Mouse (Mus musculus): ENCODE measurements around the gene Alpk1. TPM values are rescaled to one million over a fixed set of nuclear protein-coding genes. Genes with fewer than 3 reads are reported as not detected.
A peak's percentile ranks its signal among the peaks of the same experiment; 100 is the strongest.
"Not testable (repeated sequence)": the region's sequence is repeated elsewhere in the genome, so short reads cannot be mapped to it uniquely, and the experiment has no call there.

Alpk1 gene
- polyA plus RNA-seq, 1 experiment = 1.6 TPM

DNA sequence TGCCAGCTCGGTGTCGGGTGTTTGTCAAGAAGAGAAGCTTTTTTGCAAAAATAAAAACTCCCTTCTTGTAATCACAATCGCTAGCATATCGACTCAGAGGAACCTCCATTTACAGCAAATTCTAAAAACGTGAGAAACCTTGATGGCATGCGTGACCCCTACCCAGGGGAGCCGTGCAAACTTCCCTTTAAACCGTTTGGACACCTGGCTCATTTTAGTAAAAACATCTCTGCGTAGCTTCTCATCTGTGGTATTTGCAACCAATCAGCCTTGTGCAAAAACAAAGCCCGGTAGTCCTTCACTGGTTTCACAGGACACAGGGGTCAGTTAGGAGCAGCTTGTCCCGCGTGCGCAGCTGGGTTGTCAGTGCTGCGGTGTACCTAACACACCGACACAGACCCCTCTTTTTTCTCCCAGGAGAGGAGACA, 10.7 kb upstream of the Alpk1 start:
- Histone ChIP-seq H3K27ac (ENCODE audit: insufficient read depth, low read length) (peak overlapping the region; percentile 86), H3K4me1 (ENCODE audit: control insufficient read depth, insufficient read depth, insufficient read length) (no peaks in the 10 kb centered on the region; the same call in 1 of the 2 replicates), H3K4me3 (ENCODE audit: extremely low read depth, insufficient read depth, insufficient read length) (peak overlapping the region; percentile 66), H3K27me3 (ENCODE audit: control insufficient read depth, insufficient read depth, low read length) (no peaks in the 10 kb centered on the region), H3K36me3 (ENCODE audit: control insufficient read depth, insufficient read depth, low read length) (no peaks in the 10 kb centered on the region)
- TF ChIP-seq CTCF (IDR thresholded peaks at IDR 0.05; ENCODE audit: extremely low read depth, insufficient read depth, insufficient read length, insufficient replicate concordance) = no peak
- TF ChIP-seq POLR2A (IDR thresholded peaks at IDR 0.05; ENCODE audit: low read depth, low read length) = no peak; the same call in 1 of the 2 replicates
- WGBS = under 1% methylated on average over 15 of the region's 15 CpGs
- peak in 1 of 2 experiments; percentile 22 for DNase-seq (ENCODE audit: low read depth in 1 of 2, low spot score in 2 of 2)

- under 1% methylated on average over 36 of the region's 36 CpGs for WGBS
- Histone ChIP-seq H3K36me3 (ENCODE audit: control insufficient read depth, insufficient read depth, low read length) (no peaks in the 10 kb centered on the region), H3K27ac (ENCODE audit: insufficient read depth, low read length) (peak overlapping the region; percentile 86), H3K4me3 (ENCODE audit: extremely low read depth, insufficient read depth, insufficient read length) (peak overlapping the region; percentile 66), H3K4me1 (ENCODE audit: control insufficient read depth, insufficient read depth, insufficient read length) (no peaks in the 10 kb centered on the region; the same call in 1 of the 2 replicates), H3K27me3 (ENCODE audit: control insufficient read depth, insufficient read depth, low read length) (no peaks in the 10 kb centered on the region)
- DNase-seq (ENCODE audit: low read depth in 1 of 2, low spot score in 2 of 2) = peak in 1 of 2 experiments; percentile 27
- TF ChIP-seq CTCF (IDR thresholded peaks at IDR 0.05; ENCODE audit: extremely low read depth, insufficient read depth, insufficient read length, insufficient replicate concordance) (no peak), POLR2A (IDR thresholded peaks at IDR 0.05; ENCODE audit: low read depth, low read length) (no peak; the same call in 1 of the 2 replicates)
Observed at GRCm38 (mm10) chr3:127790234-127791055, 10.1 kb upstream of the Alpk1 start.

- H3K4me3 ChIP-seq (ENCODE audit: extremely low read depth, insufficient read depth, insufficient read length) = peak within 1 kb of the TSS; percentile 66
- H3K4me1 ChIP-seq (ENCODE audit: control insufficient read depth, insufficient read depth, insufficient read length) = no peaks in the 10 kb centered on the region; the same call in 1 of the 2 replicates
- H3K36me3 ChIP-seq (ENCODE audit: control insufficient read depth, insufficient read depth, low read length) = no peaks in the 10 kb centered on the region
- peak in 1 of 2 experiments; percentile 62 for DNase-seq (ENCODE audit: low read depth in 1 of 2, low spot score in 2 of 2)
- 7% methylated on average over 44 of the region's 44 CpGs for WGBS
- TF ChIP-seq CTCF (IDR thresholded peaks at IDR 0.05; ENCODE audit: extremely low read depth, insufficient read depth, insufficient read length, insufficient replicate concordance) = no peak
- TF ChIP-seq POLR2A (IDR thresholded peaks at IDR 0.05; ENCODE audit: low read depth, low read length) = no peak
- peak within 1 kb of the TSS; percentile 86 for H3K27ac ChIP-seq (ENCODE audit: insufficient read depth, low read length)
- no peaks in the 10 kb centered on the region for H3K27me3 ChIP-seq (ENCODE audit: control insufficient read depth, insufficient read depth, low read length)
Observed at GRCm38 (mm10) chr3:127789500-127790191, 9.3 kb upstream of the Alpk1 start, which contains the start of gene Tifa. Gene Tifa, plus strand, starts transcription at chr3:127789805.

GRCm38 (mm10) chr3:127788919-127789318, 8.6 kb upstream of the Alpk1 start:
- WGBS = 73% methylated on average over 8 of the region's 8 CpGs
- H3K27me3 ChIP-seq (ENCODE audit: control insufficient read depth, insufficient read depth, low read length) = no peaks in the 10 kb centered on the region
- no peaks in the 10 kb centered on the region for H3K36me3 ChIP-seq (ENCODE audit: control insufficient read depth, insufficient read depth, low read length)
- TF ChIP-seq CTCF (IDR thresholded peaks at IDR 0.05; ENCODE audit: extremely low read depth, insufficient read depth, insufficient read length, insufficient replicate concordance) = no peak
- TF ChIP-seq POLR2A (IDR thresholded peaks at IDR 0.05; ENCODE audit: low read depth, low read length) = no peak
- H3K27ac ChIP-seq (ENCODE audit: insufficient read depth, low read length) = no peak overlapping the region
- H3K4me3 ChIP-seq (ENCODE audit: extremely low read depth, insufficient read depth, insufficient read length) = no peak overlapping the region
- H3K4me1 ChIP-seq (ENCODE audit: control insufficient read depth, insufficient read depth, insufficient read length) = no peaks in the 10 kb centered on the region; the same call in 1 of the 2 replicates
- DNase-seq (ENCODE audit: low read depth in 1 of 2, low spot score in 2 of 2) = no peak

GRCm38 (mm10) chr3:127788038-127788437, 7.7 kb upstream of the Alpk1 start:
- Histone ChIP-seq H3K4me3 (ENCODE audit: extremely low read depth, insufficient read depth, insufficient read length) (no peak overlapping the region), H3K27ac (ENCODE audit: insufficient read depth, low read length) (no peak overlapping the region), H3K36me3 (ENCODE audit: control insufficient read depth, insufficient read depth, low read length) (no peaks in the 10 kb centered on the region), H3K27me3 (ENCODE audit: control insufficient read depth, insufficient read depth, low read length) (no peaks in the 10 kb centered on the region), H3K4me1 (ENCODE audit: control insufficient read depth, insufficient read depth, insufficient read length) (no peaks in the 10 kb centered on the region; the same call in 1 of the 2 replicates)
- no peak for TF ChIP-seq POLR2A (IDR thresholded peaks at IDR 0.05; ENCODE audit: low read depth, low read length)
- no peak for TF ChIP-seq CTCF (IDR thresholded peaks at IDR 0.05; ENCODE audit: extremely low read depth, insufficient read depth, insufficient read length, insufficient replicate concordance)
- DNase-seq (ENCODE audit: low read depth in 1 of 2, low spot score in 2 of 2) = no peak
- 67% methylated on average over 7 of the region's 7 CpGs for WGBS

- no peak for DNase-seq (ENCODE audit: low read depth in 1 of 2, low spot score in 2 of 2)
- Histone ChIP-seq H3K27me3 (ENCODE audit: control insufficient read depth, insufficient read depth, low read length) (no peaks in the 10 kb centered on the region), H3K36me3 (ENCODE audit: control insufficient read depth, insufficient read depth, low read length) (no peaks in the 10 kb centered on the region), H3K27ac (ENCODE audit: insufficient read depth, low read length) (no peak overlapping the region), H3K4me1 (ENCODE audit: control insufficient read depth, insufficient read depth, insufficient read length) (no peaks in the 10 kb centered on the region; the same call in 1 of the 2 replicates), H3K4me3 (ENCODE audit: extremely low read depth, insufficient read depth, insufficient read length) (no peak overlapping the region)
- TF ChIP-seq CTCF (IDR thresholded peaks at IDR 0.05; ENCODE audit: extremely low read depth, insufficient read depth, insufficient read length, insufficient replicate concordance) = no peak
- no peak for TF ChIP-seq POLR2A (IDR thresholded peaks at IDR 0.05; ENCODE audit: low read depth, low read length)
Observed at GRCm38 (mm10) chr3:127787032-127787431, 6.7 kb upstream of the Alpk1 start.

- not testable (repeated sequence) for H3K36me3 ChIP-seq (ENCODE audit: control insufficient read depth, insufficient read depth, low read length); H3K4me1 ChIP-seq (ENCODE audit: control insufficient read depth, insufficient read depth, insufficient read length); H3K27ac ChIP-seq (ENCODE audit: insufficient read depth, low read length); DNase-seq (ENCODE audit: low read depth in 1 of 2, low spot score in 2 of 2); H3K27me3 ChIP-seq (ENCODE audit: control insufficient read depth, insufficient read depth, low read length); H3K4me3 ChIP-seq (ENCODE audit: extremely low read depth, insufficient read depth, insufficient read length)
- 98% methylated on average over 8 of the region's 8 CpGs for WGBS
Observed at GRCm38 (mm10) chr3:127783680-127784079, 3.4 kb upstream of the Alpk1 start.
